Mouse (Mus musculus) liver, postnatal 0 days (tissue): ENCODE results near the gene Tank. TPM values are rescaled to one million over a fixed set of nuclear protein-coding genes. Genes with fewer than 3 reads are reported as not detected.

Experiments used
- ATAC-seq: fragments of 200-750 bp; cut with Nextera tagmentation; 2 replicates; pipeline ENCODE4 v1.8.0; 2017; ENCODE audit warnings: mild to moderate bottlenecking, moderate library complexity
- DNase-seq: peaks from one replicate; pipeline ENCODE4 v3.0.0-alpha.2; 2016
- H3K27ac ChIP-seq: fragments of 300-500 bp; sonication (generic); 2 replicates; pipeline ENCODE4 v1.5.1; 2014; ENCODE audit warnings: antibody characterized with exemption, moderate library complexity, mild to moderate bottlenecking, low read depth
- H3K27me3 ChIP-seq: fragments of 300-500 bp; sonication (generic); 2 replicates; pipeline ENCODE4 v1.6.1; 2014; ENCODE audit warnings: low read length, control low read depth, mixed read lengths; ENCODE audit not compliant: insufficient read depth
- H3K36me3 ChIP-seq: fragments of 300-500 bp; sonication (generic); replicated peaks from 2 replicates; pipeline ENCODE4 v1.6.1; 2014; ENCODE audit warnings: mild to moderate bottlenecking, control low read depth, low read length, moderate library complexity, mixed read lengths; ENCODE audit not compliant: insufficient read depth
- H3K4me1 ChIP-seq: fragments of 300-500 bp; sonication (generic); 2 replicates; pipeline ENCODE4 v1.6.1; 2014; ENCODE audit warnings: antibody characterized with exemption, mild to moderate bottlenecking, control low read depth; ENCODE audit not compliant: insufficient read depth
- H3K4me2 ChIP-seq: fragments of 300-500 bp; sonication (generic); 2 replicates; pipeline ENCODE4 v1.6.1; 2014; ENCODE audit warnings: low read depth, mild to moderate bottlenecking, low read length, moderate library complexity, mixed read lengths
- H3K4me3 ChIP-seq: fragments of 300-500 bp; sonication (generic); 2 replicates; pipeline ENCODE4 v1.5.1; 2014; ENCODE audit warnings: low read depth, low read length
- H3K9ac ChIP-seq: fragments of 300-500 bp; sonication (generic); replicated peaks from 2 replicates; pipeline ENCODE4 v1.6.1; 2014; ENCODE audit warnings: mild to moderate bottlenecking, moderate library complexity
- H3K9me3 ChIP-seq: fragments of 300-500 bp; sonication (generic); 2 replicates; pipeline ENCODE4 v1.6.1; 2016; ENCODE audit warnings: mild to moderate bottlenecking, control low read depth, low read length, mixed read lengths
- CTCF ChIP-seq: sonication (generic); IDR thresholded peaks from 2 replicates; pipeline ENCODE4 v1.5.1; 2016; ENCODE audit warnings: antibody characterized with exemption, low read depth
- EP300 ChIP-seq: IDR thresholded peaks from 2 replicates; pipeline ENCODE4 v1.6.1; 2016; ENCODE audit warnings: antibody characterized with exemption, low read depth, mild to moderate bottlenecking
- WGBS: fragments of 180-500 bp; shearing (Covaris S2); extraction: QIAGEN DNeasy Blood & Tissue Kit; methylation state at CpG from one replicate; pipeline ENCODE4 v1.1.7; 2014; ENCODE audit not compliant: insufficient replicate concordance; 5-methylcytosine and 5-hydroxymethylcytosine counted together
- polyA plus RNA-seq: library from polyadenylated mRNA; unstranded; fragments of >200 nt; fragmentation: Nextera tagmentation; extraction: Ambion mirVana; gene quantifications from 2 replicates; pipeline ENCODE4 v1.2.1, GENCODE M21; 2015

The Tank gene
- 13.9 and 14.5 TPM in 2 replicates for polyA plus RNA-seq

DNA sequence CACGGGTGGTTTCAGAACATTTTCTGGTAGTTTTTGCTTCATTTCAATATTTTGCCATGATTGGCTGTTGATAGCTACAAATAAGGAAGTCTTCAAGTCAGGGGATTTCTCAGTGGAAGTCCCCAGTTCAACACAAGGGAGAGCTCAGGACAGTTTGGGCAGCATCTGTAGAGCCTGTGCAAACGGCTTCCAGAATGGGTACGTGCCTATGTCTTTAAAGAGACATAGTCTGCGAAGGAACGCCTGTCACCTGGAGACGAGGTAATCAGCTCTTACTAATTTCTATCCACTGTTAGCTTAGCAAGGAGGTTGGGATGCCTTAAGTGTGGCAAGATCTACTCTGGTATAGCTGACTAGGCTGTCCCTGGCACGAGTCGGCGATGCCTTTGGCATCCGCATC is at the start of gene Tank:
Tank (plus strand) TSS at position 153 of the 400 bp plus-strand sequence.
- Histone ChIP-seq H3K4me2 (no peak within 1 kb of the TSS), H3K4me3 (no peak within 1 kb of the TSS), H3K9ac (no peak within 1 kb of the TSS), H3K36me3 (no peaks in the 10 kb centered on the region), H3K9me3 (no peaks in the 10 kb centered on the region), H3K27ac (no peak within 1 kb of the TSS), H3K27me3 (no peaks in the 10 kb centered on the region), H3K4me1 (0 out of 2 replicates have a peak, but pooled peaks cover 4% of the 10 kb centered on the region)
- ATAC-seq (no peak), DNase-seq (no peak)
- WGBS = 78% methylated on average over 10 of the region's 10 CpGs
- TF ChIP-seq CTCF (no peak), EP300 (no peak)

DNA sequence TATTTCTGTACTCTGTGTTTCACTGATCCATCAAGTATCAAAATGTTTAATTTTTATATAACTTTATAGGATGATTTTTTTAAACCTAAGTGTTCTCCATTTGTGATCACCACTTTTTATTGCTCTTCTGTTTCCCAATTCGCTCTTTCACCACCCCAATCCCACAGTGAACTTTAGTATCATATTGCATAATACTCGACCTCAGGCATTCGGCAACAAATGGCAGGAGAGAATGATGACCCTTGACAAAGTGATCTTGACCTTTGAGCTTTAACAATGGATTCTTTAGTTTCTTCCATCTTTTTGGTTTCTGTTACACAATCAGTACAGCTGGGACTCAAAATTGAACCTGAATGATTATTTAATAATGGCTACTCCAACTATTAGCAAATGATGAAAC is 46.1 kb upstream of the Tank start:
- no peak for TF ChIP-seq CTCF
- TF ChIP-seq EP300 = peak; percentile 33; the same call in 1 of the 2 replicates
- Histone ChIP-seq H3K4me3 (no peak overlapping the region), H3K4me2 (no peak overlapping the region), H3K27ac (no peak overlapping the region), H3K4me1 (no peaks in the 10 kb centered on the region), H3K9ac (no peak overlapping the region), H3K27me3 (no peaks in the 10 kb centered on the region), H3K9me3 (no peaks in the 10 kb centered on the region), H3K36me3 (no peaks in the 10 kb centered on the region)
- no peak for DNase-seq
- 45% methylated on average over 3 of the region's 3 CpGs for WGBS
- peak; percentile 76 for ATAC-seq

DNA sequence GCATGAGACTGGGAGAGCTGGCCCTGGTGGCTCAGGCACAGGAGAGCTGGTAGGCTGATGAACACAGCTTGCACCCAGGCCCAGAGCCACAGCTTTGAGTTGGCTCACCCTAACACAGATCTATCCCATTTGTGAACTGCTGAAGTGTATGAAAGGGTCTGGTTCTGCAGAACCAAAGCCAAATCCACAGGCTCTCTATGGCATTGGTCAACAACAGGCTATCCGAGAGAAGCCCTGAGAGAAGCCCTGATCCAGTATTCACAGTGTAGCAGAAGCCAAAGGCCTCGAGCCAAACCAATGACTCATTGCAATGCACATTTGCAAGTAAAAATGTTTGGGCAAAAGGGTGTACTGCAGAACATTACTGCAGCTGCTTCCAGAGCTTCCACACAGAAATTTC is 45.3 kb upstream of the Tank start:
- WGBS = 75% methylated on average over 2 of the region's 2 CpGs

DNA sequence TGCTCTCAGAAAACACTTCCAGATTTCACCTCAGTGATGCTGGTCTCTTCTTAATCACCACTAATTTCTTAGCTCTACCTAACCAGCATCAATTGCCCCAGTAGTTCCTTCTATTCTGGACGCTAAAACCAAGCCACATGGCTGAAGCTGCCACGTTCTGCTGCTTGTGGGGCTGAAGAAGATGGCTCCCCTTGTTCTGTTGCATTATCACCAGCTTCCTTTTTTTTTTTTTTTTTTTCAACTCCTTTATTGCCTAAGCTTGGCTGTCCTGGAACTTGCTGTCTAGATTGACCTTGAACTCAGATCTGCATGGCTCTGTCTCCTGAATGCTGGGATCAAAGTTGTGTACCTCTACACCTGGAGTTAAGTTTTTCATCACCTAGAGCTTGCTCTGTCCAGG is 41.5 kb upstream of the Tank start:
- Histone ChIP-seq H3K36me3 (no peaks in the 10 kb centered on the region), H3K4me2 (no peak overlapping the region), H3K4me3 (no peak overlapping the region), H3K27ac (no peak overlapping the region), H3K9me3 (no peaks in the 10 kb centered on the region), H3K9ac (no peak overlapping the region), H3K4me1 (no peaks in the 10 kb centered on the region), H3K27me3 (no peaks in the 10 kb centered on the region)
- TF ChIP-seq EP300 (no peak), CTCF (no peak)
- WGBS = 52% methylated on average over 2 of the region's 2 CpGs
- DNase-seq = no peak
- ATAC-seq = no peak

More for the DNA sequence above, 45.3 kb upstream of the Tank start:
- no peak overlapping the region for H3K4me2 ChIP-seq
- ATAC-seq (no peak), DNase-seq (no peak)
- H3K27me3 ChIP-seq = no peaks in the 10 kb centered on the region
- H3K4me1 ChIP-seq = no peaks in the 10 kb centered on the region
- H3K9ac ChIP-seq = no peak overlapping the region
- no peaks in the 10 kb centered on the region for H3K9me3 ChIP-seq
- TF ChIP-seq EP300 = no peak
- TF ChIP-seq CTCF = no peak
- no peak overlapping the region for H3K4me3 ChIP-seq
- H3K36me3 ChIP-seq = no peaks in the 10 kb centered on the region
- H3K27ac ChIP-seq = no peak overlapping the region

DNA sequence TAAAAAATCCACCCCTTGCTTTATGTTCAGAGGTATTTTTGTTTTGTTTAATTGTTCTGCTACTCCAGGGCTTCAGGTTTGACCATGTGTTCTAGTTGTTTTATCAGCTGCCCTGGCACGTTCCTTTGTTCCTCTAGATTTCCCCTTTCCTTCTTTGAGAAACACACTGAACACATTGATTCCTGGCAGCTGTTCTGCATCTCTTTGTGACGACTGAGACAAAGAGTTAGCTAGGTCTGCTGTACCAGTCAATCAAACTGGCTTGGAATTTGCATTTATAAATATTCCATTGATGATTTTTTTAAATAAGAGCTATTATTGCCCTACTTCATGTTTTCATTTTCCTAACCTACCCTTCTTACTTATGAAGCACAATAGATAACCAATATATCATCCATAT is 39.0 kb upstream of the Tank start:
- Histone ChIP-seq H3K27me3 (no peaks in the 10 kb centered on the region), H3K9ac (no peak overlapping the region), H3K9me3 (no peaks in the 10 kb centered on the region), H3K4me3 (no peak overlapping the region), H3K27ac (no peak overlapping the region), H3K4me2 (no peak overlapping the region), H3K36me3 (no peaks in the 10 kb centered on the region), H3K4me1 (no peaks in the 10 kb centered on the region)
- TF ChIP-seq CTCF = no peak
- TF ChIP-seq EP300 = no peak
- ATAC-seq (no peak), DNase-seq (no peak)
- WGBS = 30% methylated on average over 2 of the region's 2 CpGs

DNA sequence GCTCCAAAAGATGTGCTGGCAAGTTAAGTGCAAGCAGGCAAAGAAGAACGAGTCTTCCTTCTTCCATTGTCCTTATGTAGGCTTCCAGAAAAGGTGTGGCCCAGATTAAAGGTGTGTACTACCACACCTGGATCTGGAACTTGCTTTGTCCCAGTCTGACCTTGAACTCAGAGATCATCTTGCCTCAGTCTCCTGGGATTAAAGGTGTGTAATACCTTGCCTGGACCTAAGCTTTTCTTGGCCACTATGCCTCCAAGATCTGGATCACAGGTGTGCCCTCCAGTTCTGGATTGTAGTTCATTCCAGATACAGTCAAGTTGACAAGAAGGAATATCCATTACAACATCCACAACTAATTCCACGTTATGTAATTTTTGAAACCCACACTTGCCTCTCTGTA is 36.0 kb upstream of the Tank start:
- no peak for DNase-seq
- TF ChIP-seq CTCF (no peak), EP300 (no peak)
- ATAC-seq = no peak
- Histone ChIP-seq H3K4me2 (no peak overlapping the region), H3K36me3 (no peaks in the 10 kb centered on the region), H3K27me3 (no peaks in the 10 kb centered on the region), H3K4me1 (no peaks in the 10 kb centered on the region), H3K27ac (no peak overlapping the region), H3K9ac (no peak overlapping the region), H3K4me3 (no peak overlapping the region), H3K9me3 (no peaks in the 10 kb centered on the region)
- 79% methylated on average over 2 of the region's 2 CpGs for WGBS

DNA sequence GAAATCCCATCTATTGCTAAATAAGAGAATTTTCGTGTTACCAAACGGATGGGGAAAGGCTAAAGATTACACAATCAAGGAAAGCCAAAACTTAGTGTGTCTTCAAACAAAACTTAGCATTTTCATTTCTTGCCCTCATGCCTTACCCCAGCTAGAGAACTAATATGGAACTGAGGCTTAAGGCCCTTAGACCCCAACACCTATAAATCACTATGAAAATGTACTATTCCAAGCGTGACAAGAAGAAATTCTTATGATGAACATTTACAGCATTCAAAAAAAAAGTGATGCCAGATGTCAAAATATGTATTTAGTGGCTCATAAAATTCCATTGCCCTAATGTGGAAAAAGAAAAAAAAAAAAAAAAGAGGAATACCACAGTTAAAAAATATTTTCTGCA is 32.7 kb upstream of the Tank start:
- no peaks in the 10 kb centered on the region for H3K27me3 ChIP-seq
- 72% methylated on average over 3 of the region's 3 CpGs for WGBS
- H3K9ac ChIP-seq = no peak overlapping the region
- H3K36me3 ChIP-seq = no peaks in the 10 kb centered on the region
- no peak for TF ChIP-seq CTCF
- no peak for TF ChIP-seq EP300
- no peaks in the 10 kb centered on the region for H3K4me1 ChIP-seq
- no peak overlapping the region for H3K4me2 ChIP-seq
- no peak overlapping the region for H3K4me3 ChIP-seq
- no peaks in the 10 kb centered on the region for H3K9me3 ChIP-seq
- no peak for DNase-seq
- no peak overlapping the region for H3K27ac ChIP-seq
- ATAC-seq = no peak
